Mouse (Mus musculus): ENCODE results near the gene Gm10134. TPM values are rescaled to one million over a fixed set of nuclear protein-coding genes. Genes with fewer than 3 reads are reported as not detected.

The Gm10134 gene
- total and polyA plus RNA-seq, 2 experiments from 2014 or later: 0.49 TPM; not detected in 1

DNA sequence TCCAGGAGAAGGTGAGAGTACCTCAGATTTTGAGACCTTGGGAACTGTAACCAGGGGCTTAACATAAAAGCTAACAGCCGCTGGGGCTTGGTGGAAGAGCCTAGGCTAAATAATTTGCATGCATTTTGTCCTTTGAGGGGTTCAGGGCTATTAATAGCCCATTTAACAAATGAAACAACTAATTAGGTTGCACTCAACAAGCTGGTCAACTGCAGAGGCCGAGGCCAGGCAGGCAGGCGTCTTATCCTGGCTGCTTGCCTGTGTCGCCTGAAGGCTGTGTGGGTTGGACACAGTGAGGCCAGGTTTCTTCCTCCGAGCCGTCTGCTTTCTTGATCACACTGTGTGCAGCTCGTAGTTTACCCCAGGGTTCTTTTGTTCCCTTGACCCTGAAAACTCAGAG is 29.8 kb downstream of the Gm10134 start:
- Histone ChIP-seq H3K27ac (ENCODE audit: low read depth) (peak overlapping the region; percentile 86), H3K27me3 (ENCODE audit: control insufficient read depth, insufficient read depth, low read length) (no peaks in the 10 kb centered on the region), H3K9me3 (replicated peaks; ENCODE audit: control insufficient read depth, low read length) (no peaks in the 10 kb centered on the region), H3K4me3 (ENCODE audit: low read depth, low read length) (0 out of 2 replicates have a peak overlapping the region, but pooled peaks have one; percentile 12), H3K4me1 (ENCODE audit: control insufficient read depth, insufficient read depth) (peaks cover 54% of the 10 kb centered on the region), H3K4me2 (ENCODE audit: low read depth, low read length) (peak overlapping the region; percentile 87), H3K36me3 (replicated peaks; ENCODE audit: control insufficient read depth, insufficient read depth, low read length) (0 out of 2 replicates have a peak, but pooled peaks cover under 1% of the 10 kb centered on the region), H3K9ac (replicated peaks; ENCODE audit: low read depth, low read length) (peak overlapping the region; percentile 23; the same call in 1 of the 2 replicates)
- no peak for TF ChIP-seq CTCF (IDR thresholded peaks at IDR 0.05; ENCODE audit: low read depth)
- no peak for TF ChIP-seq EP300 (IDR thresholded peaks at IDR 0.05; ENCODE audit: low read depth)
- WGBS: 25% methylated on average over 7 of the region's 7 CpGs
- ATAC-seq (ENCODE audit: insufficient read depth, low read depth) (no peak), DNase-seq (ENCODE audit: low spot score) (no peak)

DNA sequence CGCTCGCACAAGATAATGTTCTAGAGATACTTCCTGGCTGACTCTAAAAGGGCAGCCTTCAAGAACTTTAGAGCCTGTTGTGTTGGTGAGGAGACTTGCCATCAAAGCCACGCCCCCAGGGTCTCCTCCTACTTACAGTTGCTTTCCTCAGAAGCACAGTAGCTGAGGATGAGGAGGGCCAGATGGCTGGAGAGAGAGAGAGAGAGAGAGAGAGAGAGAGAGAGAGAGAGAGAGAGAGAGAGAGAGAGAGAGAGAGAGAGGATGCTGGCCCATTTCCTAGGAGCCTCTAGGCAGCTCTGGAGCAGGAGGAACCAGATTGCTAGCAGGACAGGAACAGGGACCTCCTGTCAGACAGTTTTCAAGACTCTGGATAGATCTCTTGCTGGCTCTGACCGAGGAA is 30.3 kb downstream of the Gm10134 start:
- Histone ChIP-seq H3K4me2 (ENCODE audit: low read depth, low read length) (peak overlapping the region; percentile 87; the same call in 1 of the 2 replicates), H3K36me3 (replicated peaks; ENCODE audit: control insufficient read depth, insufficient read depth, low read length) (0 out of 2 replicates have a peak, but pooled peaks cover 3% of the 10 kb centered on the region), H3K4me3 (ENCODE audit: low read depth, low read length) (no peak overlapping the region), H3K27ac (ENCODE audit: low read depth) (peak overlapping the region; percentile 86), H3K9me3 (replicated peaks; ENCODE audit: control insufficient read depth, low read length) (no peaks in the 10 kb centered on the region), H3K27me3 (ENCODE audit: control insufficient read depth, insufficient read depth, low read length) (no peaks in the 10 kb centered on the region), H3K4me1 (ENCODE audit: control insufficient read depth, insufficient read depth) (peaks cover 54% of the 10 kb centered on the region), H3K9ac (replicated peaks; ENCODE audit: low read depth, low read length) (no peak overlapping the region)
- no peak for ATAC-seq (ENCODE audit: insufficient read depth, low read depth)
- no peak for DNase-seq (ENCODE audit: low spot score)
- WGBS: 50% methylated on average over 4 of the region's 4 CpGs
- no peak for TF ChIP-seq EP300 (IDR thresholded peaks at IDR 0.05; ENCODE audit: low read depth)
- no peak for TF ChIP-seq CTCF (IDR thresholded peaks at IDR 0.05; ENCODE audit: low read depth)

DNA sequence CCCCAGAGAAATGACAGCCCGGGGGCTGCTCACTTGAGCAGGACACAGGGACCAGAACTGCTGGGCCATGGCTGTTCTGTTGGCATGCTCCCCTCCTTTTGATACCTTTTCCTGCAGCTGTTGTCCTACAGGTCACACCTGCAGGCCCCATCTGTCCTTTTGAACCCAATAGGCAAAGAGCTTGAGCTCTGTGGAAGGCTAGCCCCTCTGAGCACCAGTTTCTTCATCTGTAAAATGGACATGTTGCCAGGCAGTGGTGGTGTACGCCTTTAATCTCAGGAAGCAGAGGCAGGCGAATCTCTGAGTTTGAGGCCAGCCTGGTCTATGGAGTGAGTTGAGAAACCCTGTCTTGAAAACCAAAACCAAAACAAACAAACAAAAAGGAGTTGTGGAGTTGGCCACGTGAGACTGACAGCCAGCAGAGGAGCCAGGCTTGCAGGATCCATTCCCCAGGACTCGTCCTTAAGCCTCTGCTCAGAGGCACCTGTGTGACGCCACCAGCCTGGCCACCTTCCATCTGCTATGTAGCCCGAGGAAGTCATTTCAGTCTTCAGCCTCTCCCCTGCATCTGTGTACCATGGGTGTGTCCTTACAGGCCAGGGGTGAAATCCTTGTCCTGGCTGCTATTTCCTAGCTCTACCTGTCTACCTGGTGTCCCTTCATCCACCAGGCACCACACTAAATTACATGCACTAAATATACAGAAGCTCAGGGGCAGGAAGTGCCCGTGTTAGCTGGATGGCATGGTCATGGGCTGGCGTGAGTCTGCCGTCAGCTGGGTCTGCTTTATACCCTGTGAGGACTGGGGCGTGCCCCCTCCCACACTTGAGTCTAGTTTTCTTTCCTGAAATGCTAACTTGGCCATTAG is 31.1 kb downstream of the Gm10134 start:
- DNase-seq (ENCODE audit: low spot score): no peak
- peaks cover 3% of the 10 kb centered on the region; the same call in 1 of the 2 replicates for H3K36me3 ChIP-seq (replicated peaks; ENCODE audit: control insufficient read depth, insufficient read depth, low read length)
- H3K4me3 ChIP-seq (ENCODE audit: low read depth, low read length): no peak overlapping the region
- no peak overlapping the region for H3K4me2 ChIP-seq (ENCODE audit: low read depth, low read length)
- H3K4me1 ChIP-seq (ENCODE audit: control insufficient read depth, insufficient read depth): peaks cover 54% of the 10 kb centered on the region
- TF ChIP-seq CTCF (IDR thresholded peaks at IDR 0.05; ENCODE audit: low read depth) (no peak), EP300 (IDR thresholded peaks at IDR 0.05; ENCODE audit: low read depth) (no peak)
- no peak overlapping the region; the same call in 1 of the 2 replicates for H3K27ac ChIP-seq (ENCODE audit: low read depth)
- no peak overlapping the region for H3K9ac ChIP-seq (replicated peaks; ENCODE audit: low read depth, low read length)
- WGBS: 82% methylated on average over 11 of the region's 11 CpGs
- no peaks in the 10 kb centered on the region for H3K27me3 ChIP-seq (ENCODE audit: control insufficient read depth, insufficient read depth, low read length)
- H3K9me3 ChIP-seq (replicated peaks; ENCODE audit: control insufficient read depth, low read length): no peaks in the 10 kb centered on the region
- no peak for ATAC-seq (ENCODE audit: insufficient read depth, low read depth)

DNA sequence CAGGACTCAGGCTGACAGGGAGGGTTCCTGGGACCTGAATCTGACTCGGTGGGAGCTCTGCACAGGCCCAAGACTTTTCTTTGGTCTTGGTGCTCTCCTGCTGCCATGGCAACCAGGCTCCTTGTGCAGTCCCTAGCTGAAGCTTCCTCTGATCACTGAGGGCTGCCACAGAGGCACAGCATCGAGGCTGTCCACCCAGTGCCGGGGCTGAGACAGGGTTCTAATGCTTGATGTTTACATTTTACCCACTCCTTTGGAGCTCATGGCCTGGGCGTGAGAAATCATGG is 31.7 kb downstream of the Gm10134 start:
- peaks cover 7% of the 10 kb centered on the region; the same call in 1 of the 2 replicates for H3K36me3 ChIP-seq (replicated peaks; ENCODE audit: control insufficient read depth, insufficient read depth, low read length)
- no peak for DNase-seq (ENCODE audit: low spot score)
- H3K4me1 ChIP-seq (ENCODE audit: control insufficient read depth, insufficient read depth): peaks cover 54% of the 10 kb centered on the region
- no peak overlapping the region for H3K27ac ChIP-seq (ENCODE audit: low read depth)
- 66% methylated on average over 4 of the region's 4 CpGs for WGBS
- ATAC-seq (ENCODE audit: insufficient read depth, low read depth): no peak
- H3K27me3 ChIP-seq (ENCODE audit: control insufficient read depth, insufficient read depth, low read length): no peaks in the 10 kb centered on the region
- H3K9me3 ChIP-seq (replicated peaks; ENCODE audit: control insufficient read depth, low read length): no peaks in the 10 kb centered on the region
- H3K4me2 ChIP-seq (ENCODE audit: low read depth, low read length): no peak overlapping the region
- TF ChIP-seq CTCF (IDR thresholded peaks at IDR 0.05; ENCODE audit: low read depth) (no peak), EP300 (IDR thresholded peaks at IDR 0.05; ENCODE audit: low read depth) (no peak)
- no peak overlapping the region for H3K4me3 ChIP-seq (ENCODE audit: low read depth, low read length)
- no peak overlapping the region for H3K9ac ChIP-seq (replicated peaks; ENCODE audit: low read depth, low read length)

DNA sequence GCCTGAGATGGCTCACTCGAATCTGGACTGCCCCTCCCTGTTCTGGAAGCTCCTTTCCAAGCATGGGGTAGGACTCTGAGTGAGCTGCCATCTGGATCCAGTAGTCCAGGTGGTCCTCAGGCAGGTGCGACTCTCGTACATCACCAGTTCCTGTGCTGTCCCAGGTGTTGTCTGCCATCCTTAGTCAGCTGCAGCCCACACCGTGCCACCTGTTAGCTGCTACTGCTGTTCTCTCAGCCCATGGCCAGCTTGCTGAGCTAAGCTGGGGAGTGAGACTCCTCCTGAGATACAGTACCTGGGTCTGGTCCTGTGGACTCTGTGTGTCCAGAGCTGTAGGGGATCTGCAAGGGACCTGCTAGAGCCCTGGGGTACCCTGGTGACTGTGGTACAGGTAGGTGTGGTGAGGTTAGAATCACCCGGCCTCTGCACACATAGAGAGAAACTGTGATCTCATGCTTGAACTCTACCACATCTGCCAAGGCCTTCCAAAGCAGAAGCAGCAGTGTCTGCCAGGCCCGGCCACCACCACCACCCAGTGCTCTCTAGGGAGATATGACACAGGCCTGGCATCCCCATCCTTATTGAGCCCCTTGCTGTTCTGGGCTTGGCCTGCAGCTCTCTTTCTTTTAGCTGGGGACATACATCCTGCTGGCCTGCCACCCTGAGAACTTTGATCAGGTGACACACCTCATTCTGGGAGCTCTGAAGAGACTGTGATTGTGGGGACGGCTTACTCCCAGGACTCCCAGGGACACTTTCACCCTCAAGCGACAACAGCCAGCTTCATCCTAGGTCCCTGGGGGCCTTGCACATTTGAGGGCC is 32.3 kb downstream of the Gm10134 start:
- WGBS: 71% methylated on average over 8 of the region's 8 CpGs
- Histone ChIP-seq H3K9ac (replicated peaks; ENCODE audit: low read depth, low read length) (no peak overlapping the region), H3K27ac (ENCODE audit: low read depth) (0 out of 2 replicates have a peak overlapping the region, but pooled peaks have one; percentile 66), H3K4me3 (ENCODE audit: low read depth, low read length) (no peak overlapping the region), H3K27me3 (ENCODE audit: control insufficient read depth, insufficient read depth, low read length) (no peaks in the 10 kb centered on the region), H3K4me2 (ENCODE audit: low read depth, low read length) (no peak overlapping the region), H3K9me3 (replicated peaks; ENCODE audit: control insufficient read depth, low read length) (no peaks in the 10 kb centered on the region), H3K36me3 (replicated peaks; ENCODE audit: control insufficient read depth, insufficient read depth, low read length) (peaks cover 13% of the 10 kb centered on the region), H3K4me1 (ENCODE audit: control insufficient read depth, insufficient read depth) (peaks cover 48% of the 10 kb centered on the region)
- no peak for DNase-seq (ENCODE audit: low spot score)
- ATAC-seq (ENCODE audit: insufficient read depth, low read depth): no peak
- no peak for TF ChIP-seq EP300 (IDR thresholded peaks at IDR 0.05; ENCODE audit: low read depth)
- no peak for TF ChIP-seq CTCF (IDR thresholded peaks at IDR 0.05; ENCODE audit: low read depth)

All from heart, postnatal 0 days (tissue).